Mouse (Mus musculus) stomach, postnatal 0 days (tissue): ENCODE results near the gene Coa5.

Experiments
- CTCF ChIP-seq: IDR thresholded peaks from 2 replicates; pipeline ENCODE4 v1.5.1; 2016; ENCODE audit warnings: antibody characterized with exemption, low read depth, mild to moderate bottlenecking, moderate library complexity
- EP300 ChIP-seq: optimal IDR thresholded peaks from 2 replicates; pipeline ENCODE3; 2016; ENCODE audit warnings: antibody characterized with exemption

GRCm38 (mm10) chr1:37379536-37379935 lies 50.4 kb downstream of the Coa5 start:
- TF ChIP-seq EP300 (no peak), CTCF (no peak)
